Mouse (Mus musculus) MEL (cell line): Measurements from ENCODE around the gene Dhx35.

Experiments used
- BHLHE40 ChIP-seq: IDR thresholded peaks from 2 replicates; pipeline ENCODE4 v1.6.1; 2012; ENCODE audit warnings: low read depth, mild to moderate bottlenecking, inconsistent platforms, low read length, improper control_type of control experiment, borderline replicate concordance
- EP300 ChIP-seq, 2 experiments: IDR thresholded peaks; 2 replicates each; pipeline ENCODE4 v1.6.1; 2011; ENCODE audit warnings: improper control_type of control experiment in 2 of 2, low read length in 2 of 2, low read depth in 1 of 2, mild to moderate bottlenecking in 1 of 2
- HCFC1 ChIP-seq: IDR thresholded peaks from 2 replicates; pipeline ENCODE4 v1.6.1; 2012; ENCODE audit warnings: low read depth, mild to moderate bottlenecking, inconsistent platforms, low read length, improper control_type of control experiment, moderate library complexity

- TF ChIP-seq BHLHE40 (no peak), HCFC1 (no peak), EP300 (IDR thresholded peaks at IDR 0.05; ENCODE audit: low read depth in 1 of 2, low read length in 2 of 2) (no peak)
These were observed 23.4 kb upstream of the Dhx35 start for GRCm38 (mm10) chr2:158771066-158771763.
